30 mouse cellular contexts compared by ENCODE assay signal in genomic region chr11:82169456-82169855, GRCm38 (mm10). TPM values are rescaled to one million over a fixed set of nuclear protein-coding genes. Genes with fewer than 3 reads are reported as not detected.
A peak's percentile ranks its signal among the peaks of the same experiment; 100 is the strongest.
DNase-seq lines count a peak whose midpoint lies in the region; ATAC-seq and TF ChIP-seq lines count a peak whose summit lies in the region.
"Had no signal": no experiment of that assay in that cellular context is flagged by ENCODE, and none has a peak within 500 bp of the region (broad histone marks: within the 10 kb centered on the region; RNA-seq: fewer than 3 reads in every experiment).

No protein-coding gene starts in this region.

- no peak overlapping the region for H3K27ac ChIP-seq in forebrain, embryonic 11.5 days (ENCODE audit: low read depth, low read length)
- no peak overlapping the region for H3K27ac ChIP-seq in forebrain, embryonic 12.5 days
- H3K27ac ChIP-seq in liver, postnatal 0 days (ENCODE audit: low read depth): no peak overlapping the region
- H3K27ac ChIP-seq: embryonic facial prominence, embryonic 10.5 days; embryonic facial prominence, embryonic 13.5 days; forebrain, embryonic 10.5 days; forebrain, embryonic 15.5 days; hindbrain, embryonic 10.5 days; hindbrain, embryonic 13.5 days; intestine, embryonic 15.5 days had no signal

- no peak for ATAC-seq in forebrain, embryonic 11.5 days (replicated peaks; ENCODE audit: low FRiP score)
- no peak for ATAC-seq in forebrain, embryonic 12.5 days (ENCODE audit: low FRiP score)
- ATAC-seq in liver, postnatal 0 days: no peak
- ATAC-seq: forebrain, embryonic 15.5 days; hindbrain, embryonic 16.5 days; intestine, embryonic 15.5 days had no signal

- H3K4me2 ChIP-seq in forebrain, embryonic 11.5 days (ENCODE audit: low read depth, low read length, severe bottlenecking): no peak overlapping the region
- no peak overlapping the region for H3K4me2 ChIP-seq in forebrain, embryonic 12.5 days
- no peak overlapping the region for H3K4me2 ChIP-seq in liver, postnatal 0 days (ENCODE audit: low read depth, low read length)
- H3K4me2 ChIP-seq: embryonic facial prominence, embryonic 13.5 days; forebrain, embryonic 15.5 days; heart, embryonic 11.5 days; hindbrain, embryonic 13.5 days; intestine, embryonic 15.5 days had no signal

- 92% methylated on average over 4 of the region's 4 CpGs for WGBS in forebrain, embryonic 11.5 days
- WGBS in forebrain, embryonic 12.5 days: 95% methylated on average over 4 of the region's 4 CpGs
- 85% methylated on average over 4 of the region's 4 CpGs for WGBS in liver, postnatal 0 days (ENCODE audit: insufficient replicate concordance)

- no peak overlapping the region for H3ac ChIP-seq in C2C12 (ENCODE audit: control insufficient read depth, insufficient read length, low read depth)

- peak; percentile 18 for DNase-seq in forebrain, embryonic 11.5 days (ENCODE audit: low spot score)
- DNase-seq in fibroblast of lung, adult 2 months (ENCODE audit: low read depth): peak; percentile 14
- DNase-seq in ovary, adult 18-20 months (ENCODE audit: low spot score): no peak
- DNase-seq in liver, postnatal 0 days: no peak
- DNase-seq: adrenal gland, adult 8-10 months; cerebellum, adult 11-12 months; cerebellum, adult 8-10 months; cerebellum, postnatal 10 days; cerebellum, postnatal 36 days; embryo, embryonic 11 days; gastrocnemius, postnatal 36 days; heart, postnatal 36 days; kidney, adult 11 months had no signal

- H3K79me3 ChIP-seq in C2C12 (ENCODE audit: low read depth): no peaks in the 10 kb centered on the region

- H3K9ac ChIP-seq in forebrain, embryonic 11.5 days (ENCODE audit: low read length): no peak overlapping the region
- H3K9ac ChIP-seq in forebrain, embryonic 12.5 days: no peak overlapping the region
- H3K9ac ChIP-seq in liver, postnatal 0 days (replicated peaks): no peak overlapping the region
- H3K9ac ChIP-seq: embryonic facial prominence, embryonic 13.5 days; forebrain, embryonic 15.5 days; hindbrain, embryonic 13.5 days; intestine, embryonic 15.5 days had no signal

- no peak overlapping the region for H3K4me3 ChIP-seq in forebrain, embryonic 11.5 days (ENCODE audit: low read depth, low read length)
- no peak overlapping the region for H3K4me3 ChIP-seq in forebrain, embryonic 12.5 days (replicated peaks)
- H3K4me3 ChIP-seq in C2C12 (ENCODE audit: insufficient read depth, poor library complexity, severe bottlenecking): no peak overlapping the region
- H3K4me3 ChIP-seq in liver, postnatal 0 days (ENCODE audit: low read depth, low read length): no peak overlapping the region
- H3K4me3 ChIP-seq: embryonic facial prominence, embryonic 10.5 days; embryonic facial prominence, embryonic 13.5 days; erythroblast, embryonic 14.5 days; forebrain, embryonic 10.5 days; forebrain, embryonic 15.5 days; hindbrain, embryonic 10.5 days; hindbrain, embryonic 13.5 days; intestine, embryonic 15.5 days had no signal

- H3K9me3 ChIP-seq in forebrain, embryonic 11.5 days (ENCODE audit: control insufficient read depth, low read length): no peaks in the 10 kb centered on the region
- H3K9me3 ChIP-seq in forebrain, embryonic 12.5 days: no peaks in the 10 kb centered on the region
- no peaks in the 10 kb centered on the region for H3K9me3 ChIP-seq in liver, postnatal 0 days (ENCODE audit: low read length)
- H3K9me3 ChIP-seq: embryonic facial prominence, embryonic 10.5 days; embryonic facial prominence, embryonic 13.5 days; forebrain, embryonic 10.5 days; forebrain, embryonic 15.5 days; hindbrain, embryonic 10.5 days; hindbrain, embryonic 13.5 days; intestine, embryonic 15.5 days had no signal

- no peaks in the 10 kb centered on the region for H3K79me2 ChIP-seq in C2C12 (ENCODE audit: control insufficient read depth, insufficient read depth)

- H3K27me3 ChIP-seq in forebrain, embryonic 11.5 days (ENCODE audit: control insufficient read depth, insufficient read depth, low read length): no peaks in the 10 kb centered on the region
- H3K27me3 ChIP-seq in forebrain, embryonic 12.5 days: no peaks in the 10 kb centered on the region
- H3K27me3 ChIP-seq in C2C12 (ENCODE audit: control insufficient read depth, insufficient read depth, insufficient read length): no peaks in the 10 kb centered on the region
- no peaks in the 10 kb centered on the region for H3K27me3 ChIP-seq in liver, postnatal 0 days (ENCODE audit: insufficient read depth, low read length)
- H3K27me3 ChIP-seq: forebrain, embryonic 15.5 days; hindbrain, embryonic 13.5 days; intestine, embryonic 15.5 days had no signal

- no peaks in the 10 kb centered on the region for H3K4me1 ChIP-seq in forebrain, embryonic 11.5 days (replicated peaks; ENCODE audit: control insufficient read depth, insufficient read depth, low read length)
- H3K4me1 ChIP-seq in forebrain, embryonic 12.5 days: no peaks in the 10 kb centered on the region
- H3K4me1 ChIP-seq in liver, postnatal 0 days (ENCODE audit: insufficient read depth): no peaks in the 10 kb centered on the region
- H3K4me1 ChIP-seq: embryonic facial prominence, embryonic 10.5 days; embryonic facial prominence, embryonic 13.5 days; forebrain, embryonic 10.5 days; forebrain, embryonic 15.5 days; hindbrain, embryonic 10.5 days; hindbrain, embryonic 13.5 days; intestine, embryonic 15.5 days had no signal

- no peak for TF ChIP-seq CTCF in C2C12 (IDR thresholded peaks at IDR 0.05; ENCODE audit: control insufficient read depth, insufficient read depth, insufficient read length)
- no peak for TF ChIP-seq CTCF in liver, postnatal 0 days (IDR thresholded peaks at IDR 0.05; ENCODE audit: low read depth)

- no peak for TF ChIP-seq EP300 in liver, postnatal 0 days (IDR thresholded peaks at IDR 0.05; ENCODE audit: low read depth)

- H3K36me3 ChIP-seq in forebrain, embryonic 11.5 days (ENCODE audit: control insufficient read depth, insufficient read depth, low read length): no peaks in the 10 kb centered on the region
- no peaks in the 10 kb centered on the region for H3K36me3 ChIP-seq in forebrain, embryonic 12.5 days (replicated peaks)
- H3K36me3 ChIP-seq in C2C12 (ENCODE audit: control insufficient read depth, insufficient read depth): no peaks in the 10 kb centered on the region
- H3K36me3 ChIP-seq in liver, postnatal 0 days (replicated peaks; ENCODE audit: insufficient read depth, low read length): no peaks in the 10 kb centered on the region
- H3K36me3 ChIP-seq: embryonic facial prominence, embryonic 10.5 days; embryonic facial prominence, embryonic 13.5 days; forebrain, embryonic 10.5 days; forebrain, embryonic 15.5 days; G1E; hindbrain, embryonic 10.5 days; hindbrain, embryonic 13.5 days; intestine, embryonic 15.5 days had no signal

TF ChIP-seq in C2C12, 6 proteins besides CTCF, POLR2A, EP300 and RAD21:
- TF ChIP-seq MAX (IDR thresholded peaks at IDR 0.05) (peak; percentile 61), MYOD1 (IDR thresholded peaks at IDR 0.05; ENCODE audit: control insufficient read depth, insufficient read length, low read depth) (no peak), CEBPB (IDR thresholded peaks at IDR 0.05; ENCODE audit: low read depth) (peak; percentile 1), FOSL1 (IDR thresholded peaks at IDR 0.05; ENCODE audit: insufficient read depth, low read length, poor library complexity, severe bottlenecking) (peak; percentile 96), USF1 (IDR thresholded peaks at IDR 0.05; ENCODE audit: low read depth) (no peak)

RNA-seq across cellular contexts. Expression of gene Ccl8, which starts 54.5 kb away (rescaled TPM):
- polyA plus RNA-seq in forebrain, embryonic 11.5 days (2014; fragmentation: Nextera tagmentation; extraction: Ambion mirVana): not detected in 2 replicates
- not detected in 2 replicates for polyA plus RNA-seq in forebrain, embryonic 12.5 days (2016; fragmentation: Nextera tagmentation; extraction: Ambion mirVana)
- 1.8 TPM for polyA plus RNA-seq in C2C12 (2012; fragmentation: generic; extraction: Trizol)
- polyA plus RNA-seq in liver, postnatal 0 days (2015; fragmentation: Nextera tagmentation; extraction: Ambion mirVana): 0.24 and 0.39 TPM in 2 replicates
- polyA plus RNA-seq: brain, embryonic 14.5 days; cortical plate, adult 2 months; embryonic facial prominence, embryonic 10.5 days; embryonic facial prominence, embryonic 13.5 days; erythroblast, embryonic 14.5 days; forebrain, embryonic 10.5 days; forebrain, embryonic 15.5 days; G1E; heart, embryonic 11.5 days; heart, embryonic 14.5 days; heart, postnatal 0 days; hindbrain, embryonic 10.5 days; hindbrain, embryonic 13.5 days; hindbrain, embryonic 16.5 days; intestine, embryonic 15.5 days had no signal

Comparison
In these comparisons a context has a peak if more than half of its experiments do, and no peak if none do; other contexts are left out.
1. DNase-seq: peak in forebrain, embryonic 11.5 days (single experiment) and fibroblast of lung, adult 2 months (single experiment); none in ovary, adult 18-20 months (single experiment) and liver, postnatal 0 days (single experiment).